Mouse (Mus musculus) heart, postnatal 10 days (tissue): Measurements from ENCODE around the gene Gm2663. TPM values are rescaled to one million over a fixed set of nuclear protein-coding genes. Genes with fewer than 3 reads are reported as not detected.
A peak's percentile ranks its signal among the peaks of the same experiment; 100 is the strongest.
"Not testable (repeated sequence)": the region's sequence is repeated elsewhere in the genome, so short reads cannot be mapped to it uniquely, and the experiment has no call there.

Experiments
- DNase-seq, 2 experiments: peaks; one replicate each; pipeline ENCODE4 v3.0.0; 2021
- intact Hi-C: fragments of 180-260 bp; cut with DNase I; formaldehyde crosslinking; loops from one replicate; pipeline ENCODE4 v1.15.1; 2025
- total RNA-seq, 2 experiments: library from RNA; stranded (reverse); gene quantifications; 2 replicates each; pipeline ENCODE4 v1.2.3; 2021

The Gm2663 gene
- total RNA-seq, result not detected

GRCm38 (mm10) chr6:40999379-40999778 lies at the start of gene Gm2663:
TSS of gene Gm2663 (minus strand) at chr6:40999479.
- DNase-seq, intact Hi-C loops: not testable (repeated sequence)

DNA sequence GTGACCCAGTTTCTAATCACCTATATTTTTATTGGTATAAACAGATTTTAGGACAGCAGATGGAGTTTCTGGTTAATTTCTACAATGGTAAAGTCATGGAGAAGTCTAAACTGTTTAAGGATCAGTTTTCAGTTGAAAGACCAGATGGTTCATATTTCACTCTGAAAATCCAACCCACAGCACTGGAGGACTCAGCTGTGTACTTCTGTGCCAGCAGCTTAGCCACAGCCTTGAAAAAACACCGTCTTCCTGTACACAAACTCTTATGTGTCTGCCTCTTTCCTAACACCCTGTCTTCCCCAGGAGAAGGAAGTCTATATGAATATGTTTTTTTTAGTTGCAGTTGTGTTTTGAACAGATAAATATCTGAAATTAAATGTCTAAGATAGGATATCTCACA lies 49.3 kb upstream of the Gm2663 start:
- no peak for DNase-seq

GRCm38 (mm10) chr6:41047961-41048360 lies 48.7 kb upstream of the Gm2663 start:
- intact Hi-C loops, result no loop called here
- DNase-seq, result no peak

More for the DNA sequence above, 49.3 kb upstream of the Gm2663 start:
- intact Hi-C loops, result no loop called here

DNA sequence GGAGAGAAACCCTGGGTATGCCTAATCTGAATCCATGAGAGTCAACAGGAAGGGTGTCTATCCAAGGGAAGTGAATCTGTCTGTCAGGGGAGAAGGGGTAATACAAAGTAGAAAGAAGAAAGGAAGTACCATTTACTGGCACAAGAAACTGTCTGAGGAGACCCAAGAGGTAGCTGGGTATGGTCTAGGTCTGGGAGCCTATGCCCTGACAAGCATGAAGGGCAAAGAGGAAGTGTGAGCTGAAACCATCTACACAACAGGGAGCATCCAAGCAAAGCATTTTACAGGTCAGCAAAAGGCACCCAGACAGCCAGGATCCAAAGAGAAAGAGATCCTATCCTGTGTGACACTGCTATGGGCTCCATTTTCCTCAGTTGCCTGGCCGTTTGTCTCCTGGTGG lies 47.9 kb upstream of the Gm2663 start:
- no peak for DNase-seq
- intact Hi-C loops, result no loop called here

- intact Hi-C loops, result no loop called here
- no peak for DNase-seq
Observed at GRCm38 (mm10) chr6:41046553-41046952, 47.3 kb upstream of the Gm2663 start.

- intact Hi-C loops, result no loop called here
- DNase-seq, result no peak
Observed at GRCm38 (mm10) chr6:41044753-41045152, 45.5 kb upstream of the Gm2663 start.

GRCm38 (mm10) chr6:41044314-41044713 lies 45.0 kb upstream of the Gm2663 start:
- no peak for DNase-seq
- intact Hi-C loops, result no loop called here

- intact Hi-C loops, result no loop called here
- no peak for DNase-seq
Observed at GRCm38 (mm10) chr6:41035409-41035808, 36.1 kb upstream of the Gm2663 start, which contains the start of gene 2210010C04Rik. TSS of gene 2210010C04Rik (minus strand) at chr6:41035509.

- intact Hi-C loops, result no loop called here
- DNase-seq, result no peak
Observed at GRCm38 (mm10) chr6:41032802-41033201, 33.5 kb upstream of the Gm2663 start.

DNA sequence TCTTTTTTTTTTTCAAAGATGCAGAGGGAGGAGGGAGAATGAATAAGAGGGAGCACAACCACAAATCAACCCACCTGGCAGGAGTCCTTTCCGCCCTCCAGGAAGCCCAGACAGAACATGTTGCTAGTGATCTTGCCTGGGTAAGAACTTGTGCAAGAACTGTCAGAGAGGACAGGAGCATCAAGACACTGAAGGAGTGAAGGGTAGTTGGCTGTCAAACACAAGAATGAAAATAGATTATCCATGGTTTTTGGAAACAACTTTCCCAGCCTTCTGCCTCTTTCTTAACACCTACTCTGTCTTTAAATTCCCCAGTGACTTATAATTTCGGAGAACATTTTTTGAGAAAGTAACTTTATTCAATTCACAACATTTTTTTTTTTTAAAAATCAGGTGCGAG lies 33.0 kb upstream of the Gm2663 start:
- intact Hi-C loops, result no loop called here

GRCm38 (mm10) chr6:41030821-41031220 lies 31.5 kb upstream of the Gm2663 start:
- intact Hi-C loops, result no loop called here
- DNase-seq, result no peak

More for the DNA sequence above, 33.0 kb upstream of the Gm2663 start:
- DNase-seq, result no peak

DNA sequence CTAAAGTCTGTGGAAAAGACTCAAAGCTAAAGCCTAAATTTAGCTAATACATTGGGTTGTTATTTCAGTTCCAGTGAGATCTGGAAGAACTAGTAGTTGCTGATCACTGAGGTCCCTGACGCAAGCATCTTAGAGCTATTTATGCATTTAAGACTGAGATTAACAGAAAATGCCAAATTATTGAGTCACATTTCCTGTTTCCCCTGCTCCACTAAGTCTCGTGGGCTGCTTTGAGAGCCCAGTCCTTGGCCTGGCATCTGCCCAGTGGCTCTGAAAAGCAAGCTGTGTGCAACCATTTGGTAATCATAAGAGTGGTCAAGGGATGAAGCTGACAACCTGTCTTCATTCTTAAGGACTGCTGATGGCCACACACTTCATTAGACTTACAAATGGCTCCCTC lies 27.8 kb upstream of the Gm2663 start:
- peak; percentile 32 to 38 for DNase-seq
- intact Hi-C loops, result no loop called here

DNA sequence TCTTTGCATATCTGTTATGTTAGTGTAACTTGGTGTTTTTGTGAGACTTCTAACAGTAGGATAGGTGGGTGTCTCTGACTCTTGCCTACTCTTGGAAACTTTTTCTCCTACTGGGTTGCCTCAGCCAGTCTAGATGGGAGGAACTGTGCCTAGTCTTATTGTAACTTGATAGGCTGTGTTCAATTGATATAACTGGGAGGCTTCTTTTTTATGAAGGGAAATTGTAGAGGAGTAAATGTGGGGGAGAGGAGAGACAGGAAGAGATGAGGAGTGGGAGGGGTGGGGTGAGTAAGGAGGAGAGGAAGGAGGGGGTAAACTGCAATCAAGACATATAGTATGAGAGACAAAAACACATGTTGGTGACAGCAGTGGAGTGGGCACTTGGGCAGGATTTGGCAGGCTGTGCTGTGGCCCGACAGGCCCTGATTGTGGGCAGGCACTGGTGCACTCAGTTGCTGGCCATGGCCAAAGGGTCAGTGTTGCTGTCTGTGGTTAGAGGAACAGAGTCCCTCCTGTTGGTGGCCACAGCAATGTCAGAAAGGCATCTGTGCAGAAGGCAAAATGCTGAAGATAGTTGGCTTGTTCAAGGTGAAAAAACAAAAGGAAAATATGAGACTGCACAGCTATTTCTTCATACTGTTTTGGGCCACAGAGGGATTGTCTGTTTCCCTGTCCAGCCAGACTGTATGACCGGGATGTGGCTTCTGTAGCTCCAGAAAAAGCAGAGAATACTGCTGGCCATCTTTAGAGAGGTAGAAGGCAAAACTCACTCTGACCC lies 26.8 kb upstream of the Gm2663 start:
- peak in 1 of 2 experiments; percentile 3 for DNase-seq
- intact Hi-C loops, result no loop called here

GRCm38 (mm10) chr6:41019140-41019539 lies 19.9 kb upstream of the Gm2663 start:
- intact Hi-C loops, result no loop called here
- DNase-seq, result no peak

GRCm38 (mm10) chr6:41018629-41019028 lies 19.4 kb upstream of the Gm2663 start:
- DNase-seq, result no peak
- intact Hi-C loops, result no loop called here

DNA sequence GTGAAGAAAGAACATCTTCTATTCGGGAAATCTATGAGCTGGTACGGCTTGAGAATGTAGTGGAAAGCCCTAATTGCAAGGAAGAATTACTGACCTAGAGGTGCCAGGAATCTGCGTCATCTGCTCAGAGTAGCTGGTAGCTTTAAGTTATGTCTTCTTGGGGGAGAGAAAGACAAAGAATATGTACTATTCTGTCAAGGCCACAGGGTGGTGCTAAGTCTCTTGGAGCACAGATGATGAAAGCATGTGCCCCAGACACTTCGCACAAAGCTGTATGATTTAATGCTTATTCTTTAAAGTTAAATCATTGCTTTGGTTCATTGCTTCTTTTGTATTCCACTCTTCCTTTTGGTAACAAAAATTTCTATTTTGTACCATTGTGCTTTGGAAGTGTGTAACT lies 15.8 kb upstream of the Gm2663 start:
- no peak for DNase-seq
- intact Hi-C loops, result no loop called here

GRCm38 (mm10) chr6:40964454-40964853 lies 34.8 kb downstream of the Gm2663 start, which contains the start of gene 1810009J06Rik:
TSS of gene 1810009J06Rik (plus strand) at chr6:40964754.
- DNase-seq, intact Hi-C loops: not testable (repeated sequence)

- intact Hi-C loops, result no loop called here
- DNase-seq, result no peak
Observed at GRCm38 (mm10) chr6:40953716-40954115, 45.6 kb downstream of the Gm2663 start.

DNA sequence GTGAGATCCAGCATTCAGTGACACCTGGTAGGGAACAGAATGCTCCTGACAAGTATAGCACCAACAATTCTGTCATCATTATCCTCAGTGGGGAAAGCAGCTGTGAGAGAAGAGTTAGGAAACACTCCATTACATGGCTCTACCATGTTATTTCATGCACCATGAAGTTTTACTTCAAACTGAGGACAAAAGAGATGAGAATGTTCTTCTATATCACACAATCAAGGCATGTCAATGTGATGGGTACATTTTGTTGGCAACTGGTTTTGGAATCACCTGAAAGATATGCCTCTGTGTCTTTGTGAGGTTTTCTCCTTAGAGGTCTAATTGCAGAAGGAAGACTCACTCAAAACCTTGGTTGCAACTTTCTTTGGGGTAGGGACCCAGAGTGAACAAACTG lies 47.5 kb downstream of the Gm2663 start, which contains the start of gene Gm4744:
Gene Gm4744 (minus strand): TSS at position 101 of the 400 bp plus-strand sequence.
- intact Hi-C loops, result no loop called here
- DNase-seq, result no peak
